Mouse (Mus musculus) testis, adult 2 months (tissue): ENCODE measurements around the gene Shtn1. TPM values are rescaled to one million over a fixed set of nuclear protein-coding genes. Genes with fewer than 3 reads are reported as not detected.

ENCODE experiments used
- H3K27ac ChIP-seq: fragments of 200-500 bp; 2 replicates; pipeline ENCODE4 v1.5.1; 2012; ENCODE audit warnings: low read depth, low read length; ENCODE audit not compliant: control insufficient read depth, insufficient read depth
- H3K27me3 ChIP-seq: fragments of 200-500 bp; 2 replicates; pipeline ENCODE4 v1.6.1; 2012; ENCODE audit warnings: mild to moderate bottlenecking, low read length, moderate library complexity; ENCODE audit not compliant: control insufficient read depth, insufficient read depth
- H3K36me3 ChIP-seq: fragments of 200-500 bp; 2 replicates; pipeline ENCODE4 v1.6.1; 2012; ENCODE audit warnings: mild to moderate bottlenecking, low read length; ENCODE audit not compliant: control insufficient read depth, insufficient read depth
- H3K4me1 ChIP-seq: fragments of 200-500 bp; 2 replicates; pipeline ENCODE4 v1.6.1; 2012; ENCODE audit warnings: low read length; ENCODE audit not compliant: control insufficient read depth, insufficient read depth
- H3K4me3 ChIP-seq: fragments of 200-500 bp; 2 replicates; pipeline ENCODE4 v1.5.1; 2012; ENCODE audit warnings: low read depth, mild to moderate bottlenecking, low read length, moderate library complexity, mixed read lengths; ENCODE audit not compliant: control insufficient read depth
- CTCF ChIP-seq: fragments of 200-500 bp; IDR thresholded peaks from 2 replicates; pipeline ENCODE4 v1.5.1; 2012; ENCODE audit warnings: low read depth, mild to moderate bottlenecking, inconsistent platforms, low read length, moderate library complexity; ENCODE audit not compliant: control insufficient read depth, insufficient read depth, insufficient replicate concordance
- POLR2A ChIP-seq: fragments of 200-500 bp; IDR thresholded peaks from 2 replicates; pipeline ENCODE4 v1.6.1; 2012; ENCODE audit warnings: low read depth, mild to moderate bottlenecking, inconsistent platforms, low read length, moderate library complexity; ENCODE audit not compliant: control insufficient read depth
- polyA plus RNA-seq: library from polyadenylated mRNA; depleted of rRNA; stranded (reverse); fragments of >200 nt; gene quantifications from 2 replicates; pipeline ENCODE4 v1.2.3, GENCODE M21; 2012; rRNA removed

Shtn1 gene
- 3.4 and 3.9 TPM in 2 replicates for polyA plus RNA-seq

- H3K27me3 ChIP-seq = no peaks in the 10 kb centered on the region
- peak within 1 kb of the TSS; percentile 45 for H3K27ac ChIP-seq
- peak within 1 kb of the TSS; percentile 81 for H3K4me3 ChIP-seq
- H3K36me3 ChIP-seq = no peaks in the 10 kb centered on the region
- TF ChIP-seq CTCF (no peak), POLR2A (no peak)
- peaks cover 9% of the 10 kb centered on the region for H3K4me1 ChIP-seq
Observed at GRCm38 (mm10) chr19:59075472-59076101, at the start of gene Shtn1. TSS of gene Shtn1 (minus strand) at chr19:59076100.

GRCm38 (mm10) chr19:59114152-59114551, 38.3 kb upstream of the Shtn1 start:
- H3K36me3 ChIP-seq = no peaks in the 10 kb centered on the region
- TF ChIP-seq POLR2A (no peak), CTCF (no peak)
- no peak overlapping the region for H3K4me3 ChIP-seq
- no peaks in the 10 kb centered on the region for H3K27me3 ChIP-seq
- no peak overlapping the region for H3K27ac ChIP-seq
- H3K4me1 ChIP-seq = no peaks in the 10 kb centered on the region

GRCm38 (mm10) chr19:59109937-59110336, 34.0 kb upstream of the Shtn1 start:
- H3K27me3 ChIP-seq = no peaks in the 10 kb centered on the region
- TF ChIP-seq POLR2A (no peak), CTCF (no peak)
- H3K4me1 ChIP-seq = no peaks in the 10 kb centered on the region
- H3K36me3 ChIP-seq = no peaks in the 10 kb centered on the region
- H3K27ac ChIP-seq = no peak overlapping the region
- no peak overlapping the region for H3K4me3 ChIP-seq

GRCm38 (mm10) chr19:59098315-59098714, 22.4 kb upstream of the Shtn1 start:
- Histone ChIP-seq H3K36me3 (no peaks in the 10 kb centered on the region), H3K27me3 (no peaks in the 10 kb centered on the region), H3K27ac (no peak overlapping the region), H3K4me3 (no peak overlapping the region), H3K4me1 (no peaks in the 10 kb centered on the region; the same call in 1 of the 2 replicates)
- TF ChIP-seq POLR2A (no peak), CTCF (no peak)

GRCm38 (mm10) chr19:59092295-59092694, 16.4 kb upstream of the Shtn1 start:
- TF ChIP-seq POLR2A (no peak), CTCF (no peak)
- Histone ChIP-seq H3K27ac (no peak overlapping the region), H3K4me3 (no peak overlapping the region), H3K36me3 (no peaks in the 10 kb centered on the region), H3K4me1 (no peaks in the 10 kb centered on the region; the same call in 1 of the 2 replicates), H3K27me3 (no peaks in the 10 kb centered on the region)

- TF ChIP-seq POLR2A (no peak), CTCF (no peak)
- Histone ChIP-seq H3K36me3 (no peaks in the 10 kb centered on the region), H3K4me3 (no peak overlapping the region), H3K27ac (no peak overlapping the region), H3K4me1 (no peaks in the 10 kb centered on the region), H3K27me3 (no peaks in the 10 kb centered on the region)
Observed at GRCm38 (mm10) chr19:59090337-59090736, 14.4 kb upstream of the Shtn1 start.

- Histone ChIP-seq H3K4me3 (no peak overlapping the region), H3K4me1 (peaks cover 2% of the 10 kb centered on the region; the same call in 1 of the 2 replicates), H3K27me3 (no peaks in the 10 kb centered on the region), H3K27ac (no peak overlapping the region), H3K36me3 (no peaks in the 10 kb centered on the region)
- TF ChIP-seq POLR2A (no peak), CTCF (no peak)
Observed at GRCm38 (mm10) chr19:59084296-59084695, 8.4 kb upstream of the Shtn1 start.

- TF ChIP-seq POLR2A (peak; percentile 43; the same call in 1 of the 2 replicates), CTCF (no peak)
- Histone ChIP-seq H3K36me3 (no peaks in the 10 kb centered on the region), H3K4me1 (peaks cover 9% of the 10 kb centered on the region), H3K4me3 (no peak overlapping the region), H3K27me3 (no peaks in the 10 kb centered on the region), H3K27ac (no peak overlapping the region)
Observed at GRCm38 (mm10) chr19:59076131-59076530, 231 bp upstream of the Shtn1 start.
